In the genomic region with DNA sequence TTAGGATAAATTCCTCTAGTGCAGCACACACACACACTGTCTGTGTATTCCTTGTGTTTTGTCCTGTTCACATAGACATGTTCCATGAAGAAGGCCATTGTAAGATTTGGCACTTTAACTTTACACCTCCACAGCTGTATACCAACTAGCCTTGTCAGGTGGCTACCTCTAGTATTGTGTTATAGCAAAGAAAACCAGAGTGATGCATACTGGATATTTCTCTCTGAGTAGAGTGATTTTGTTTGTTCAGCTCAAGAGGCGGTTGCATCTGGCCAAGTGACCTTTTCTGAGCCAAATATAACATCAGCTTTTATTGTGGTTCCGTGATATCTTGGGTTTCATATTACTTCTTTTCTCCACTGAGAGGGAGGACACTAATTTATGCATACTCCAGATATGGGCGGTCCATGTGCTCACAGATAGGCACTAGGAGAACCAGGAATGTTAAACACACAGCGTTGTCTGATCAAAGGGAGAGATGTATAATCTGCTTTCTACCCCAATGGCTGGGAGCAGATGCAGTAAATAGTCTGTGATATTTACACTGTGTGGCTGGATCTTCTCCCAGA, we compare ENCODE assay signal across 35 mouse cellular contexts. TPM values are rescaled to one million over a fixed set of nuclear protein-coding genes. Genes with fewer than 3 reads are reported as not detected.
DNase-seq lines count a peak whose midpoint lies in the region; ATAC-seq and TF ChIP-seq lines count a peak whose summit lies in the region.
"Had no signal": no experiment of that assay in that cellular context is flagged by ENCODE, and none has a peak within 500 bp of the region (broad histone marks: within the 10 kb centered on the region; RNA-seq: fewer than 3 reads in every experiment).

No protein-coding gene starts in this region.

- H3K4me1 ChIP-seq in heart, embryonic 12.5 days (replicated peaks): no peaks in the 10 kb centered on the region
- no peaks in the 10 kb centered on the region for H3K4me1 ChIP-seq in kidney, embryonic 16.5 days (ENCODE audit: insufficient read depth, low read length)
- no peaks in the 10 kb centered on the region for H3K4me1 ChIP-seq in kidney, adult 2 months (ENCODE audit: control insufficient read depth, insufficient read depth, low read length)
- no peaks in the 10 kb centered on the region for H3K4me1 ChIP-seq in lung, embryonic 16.5 days (replicated peaks; ENCODE audit: control insufficient read depth, insufficient read depth, low read length)
- H3K4me1 ChIP-seq in lung, adult 2 months (ENCODE audit: control insufficient read depth, insufficient read depth, low read length): no peaks in the 10 kb centered on the region
- H3K4me1 ChIP-seq: embryonic facial prominence, embryonic 15.5 days; forebrain, embryonic 12.5 days; heart, embryonic 10.5 days; liver, embryonic 12.5 days; megakaryocyte, embryonic 14.5 days; midbrain, embryonic 13.5 days; neural tube, embryonic 15.5 days had no signal

- ATAC-seq in heart, embryonic 12.5 days (ENCODE audit: insufficient number of reproducible peaks, low FRiP score): no peak
- ATAC-seq in kidney, embryonic 16.5 days (ENCODE audit: low FRiP score, low TSS enrichment): peak; percentile 73; the same call in 1 of the 2 replicates
- ATAC-seq in lung, embryonic 16.5 days (ENCODE audit: low read depth): peak; percentile 52
- ATAC-seq: liver, embryonic 12.5 days; liver, postnatal 0 days; midbrain, embryonic 13.5 days; Patski had no signal

- no peaks in the 10 kb centered on the region for H3K27me3 ChIP-seq in heart, embryonic 12.5 days (replicated peaks)
- H3K27me3 ChIP-seq in kidney, embryonic 16.5 days (ENCODE audit: insufficient read depth, low read length): no peaks in the 10 kb centered on the region
- H3K27me3 ChIP-seq in kidney, adult 2 months (replicated peaks; ENCODE audit: control insufficient read depth, insufficient read depth, low read length): no peaks in the 10 kb centered on the region
- no peaks in the 10 kb centered on the region for H3K27me3 ChIP-seq in lung, embryonic 16.5 days (ENCODE audit: control insufficient read depth, insufficient read depth, low read depth, low read length)
- H3K27me3 ChIP-seq: embryonic facial prominence, embryonic 15.5 days; forebrain, embryonic 12.5 days; liver, embryonic 12.5 days; megakaryocyte, embryonic 14.5 days; midbrain, embryonic 13.5 days; neural tube, embryonic 15.5 days had no signal

- TF ChIP-seq POLR2A in kidney, adult 2 months (IDR thresholded peaks at IDR 0.05; ENCODE audit: low read depth, low read length): no peak
- no peak for TF ChIP-seq POLR2A in lung, adult 2 months (IDR thresholded peaks at IDR 0.05; ENCODE audit: borderline replicate concordance, extremely low read depth, low read depth, low read length)

- DNase-seq in heart, adult 11 months: peak; percentile 24
- DNase-seq in kidney, adult 2 months: no peak
- no peak for DNase-seq in lung, adult 2 months
- no peak for DNase-seq in adrenal gland, adult (ENCODE audit: inconsistent age in 2 of 2, low spot score in 1 of 2)
- DNase-seq: adrenal gland, postnatal 25 days; cerebellum, adult 18-20 months; cerebellum, postnatal 10 days; gastrocnemius, postnatal 14 days; kidney, adult 18-20 months; layer of hippocampus, postnatal 36 days; left cerebral cortex, postnatal 4 days; liver, postnatal 0 days; retina, postnatal 1 day; right cerebral cortex, postnatal 14 days; thymus, postnatal 4 days had no signal

- WGBS in heart, embryonic 12.5 days: 47% methylated on average over 4 of the region's 4 CpGs
- WGBS in kidney, embryonic 16.5 days: 42% methylated on average over 4 of the region's 4 CpGs
- WGBS in kidney, adult 2 months: 38% methylated on average over 4 of the region's 4 CpGs
- WGBS in lung, embryonic 16.5 days: 19% methylated on average over 4 of the region's 4 CpGs
- 25% methylated on average over 4 of the region's 4 CpGs for WGBS in lung, adult 2 months

- H3K9ac ChIP-seq in heart, embryonic 12.5 days: no peak overlapping the region
- no peak overlapping the region for H3K9ac ChIP-seq in kidney, embryonic 16.5 days (replicated peaks; ENCODE audit: low read length)
- H3K9ac ChIP-seq in lung, embryonic 16.5 days (ENCODE audit: low read length): no peak overlapping the region
- H3K9ac ChIP-seq: embryonic facial prominence, embryonic 15.5 days; forebrain, embryonic 12.5 days; hindbrain, embryonic 14.5 days; liver, embryonic 12.5 days; liver, postnatal 0 days; midbrain, embryonic 13.5 days; neural tube, embryonic 15.5 days had no signal

- no peak overlapping the region for H3K4me3 ChIP-seq in heart, embryonic 12.5 days
- no peak overlapping the region for H3K4me3 ChIP-seq in kidney, embryonic 16.5 days (ENCODE audit: low read length)
- no peak overlapping the region for H3K4me3 ChIP-seq in kidney, adult 2 months (ENCODE audit: insufficient read depth, low read depth, low read length)
- H3K4me3 ChIP-seq in lung, embryonic 16.5 days (ENCODE audit: low read length): no peak overlapping the region
- no peak overlapping the region for H3K4me3 ChIP-seq in lung, adult 2 months (replicated peaks; ENCODE audit: extremely low read depth, low read depth, low read length)
- H3K4me3 ChIP-seq: embryonic facial prominence, embryonic 15.5 days; forebrain, embryonic 12.5 days; heart, embryonic 10.5 days; liver, embryonic 12.5 days; megakaryocyte, embryonic 14.5 days; midbrain, embryonic 13.5 days; neural tube, embryonic 15.5 days had no signal

- H3K9me3 ChIP-seq in heart, embryonic 12.5 days (replicated peaks): 0 out of 2 replicates have a peak, but pooled peaks cover 4% of the 10 kb centered on the region
- H3K9me3 ChIP-seq in kidney, embryonic 16.5 days (ENCODE audit: low read length): no peaks in the 10 kb centered on the region
- 0 out of 2 replicates have a peak, but pooled peaks cover 3% of the 10 kb centered on the region for H3K9me3 ChIP-seq in lung, embryonic 16.5 days (ENCODE audit: control insufficient read depth, low read length)
- H3K9me3 ChIP-seq: embryonic facial prominence, embryonic 15.5 days; forebrain, embryonic 12.5 days; heart, embryonic 10.5 days; liver, embryonic 12.5 days; megakaryocyte, embryonic 14.5 days; midbrain, embryonic 13.5 days; neural tube, embryonic 15.5 days had no signal

- H3K36me3 ChIP-seq in heart, embryonic 12.5 days: no peaks in the 10 kb centered on the region
- H3K36me3 ChIP-seq in kidney, embryonic 16.5 days (ENCODE audit: insufficient read depth, low read length): no peaks in the 10 kb centered on the region
- no peaks in the 10 kb centered on the region for H3K36me3 ChIP-seq in kidney, adult 2 months (ENCODE audit: control insufficient read depth, insufficient read depth, low read length)
- no peaks in the 10 kb centered on the region for H3K36me3 ChIP-seq in lung, embryonic 16.5 days (ENCODE audit: control insufficient read depth, insufficient read depth, low read length)
- H3K36me3 ChIP-seq: embryonic facial prominence, embryonic 15.5 days; forebrain, embryonic 12.5 days; heart, embryonic 10.5 days; liver, embryonic 12.5 days; midbrain, embryonic 13.5 days; neural tube, embryonic 15.5 days had no signal

- H3K4me2 ChIP-seq in heart, embryonic 12.5 days: no peak overlapping the region
- no peak overlapping the region for H3K4me2 ChIP-seq in kidney, embryonic 16.5 days (replicated peaks; ENCODE audit: low read depth, low read length)
- H3K4me2 ChIP-seq in lung, embryonic 16.5 days (ENCODE audit: low read depth, low read length): no peak overlapping the region
- H3K4me2 ChIP-seq: embryonic facial prominence, embryonic 15.5 days; forebrain, embryonic 12.5 days; hindbrain, embryonic 14.5 days; liver, embryonic 12.5 days; midbrain, embryonic 13.5 days; neural tube, embryonic 15.5 days had no signal

- TF ChIP-seq CTCF in kidney, adult 2 months (conservative IDR thresholded peaks at IDR 0.05; ENCODE audit: insufficient read depth, insufficient read length, low read depth, low read length): no peak
- no peak for TF ChIP-seq CTCF in lung, adult 2 months (IDR thresholded peaks at IDR 0.05; ENCODE audit: insufficient read depth, low read length)

- no peak overlapping the region for H3K27ac ChIP-seq in heart, embryonic 12.5 days (ENCODE audit: poor library complexity, severe bottlenecking)
- H3K27ac ChIP-seq in kidney, embryonic 16.5 days (ENCODE audit: low read length): no peak overlapping the region
- H3K27ac ChIP-seq in kidney, adult 2 months (ENCODE audit: insufficient read depth, low read depth, low read length): no peak overlapping the region
- H3K27ac ChIP-seq in lung, embryonic 16.5 days (ENCODE audit: low read length): no peak overlapping the region
- H3K27ac ChIP-seq: embryonic facial prominence, embryonic 15.5 days; forebrain, embryonic 12.5 days; heart, embryonic 10.5 days; hindbrain, embryonic 14.5 days; liver, embryonic 12.5 days; midbrain, embryonic 13.5 days; neural tube, embryonic 15.5 days had no signal

RNA-seq across cellular contexts. Expression of gene Tcaf3, which starts 13.5 kb away (rescaled TPM):
- polyA plus RNA-seq in heart, embryonic 12.5 days (2016; fragmentation: Nextera tagmentation; extraction: Ambion mirVana): not detected in 2 replicates
- polyA plus RNA-seq in kidney, embryonic 16.5 days (2015; fragmentation: Nextera tagmentation; extraction: Ambion mirVana): not detected in 2 replicates
- not detected in 2 replicates for polyA plus RNA-seq in kidney, adult 2 months (2012; rRNA removed)
- polyA plus RNA-seq in lung, embryonic 16.5 days (2015; fragmentation: Nextera tagmentation; extraction: Ambion mirVana): not detected in 2 replicates
- polyA plus RNA-seq in lung, adult 2 months (2012; rRNA removed): not detected in 2 replicates
- polyA plus RNA-seq: brain, embryonic 14.5 days; forebrain, embryonic 12.5 days; heart, embryonic 10.5 days; heart, embryonic 16.5 days; large intestine, adult 2 months; limb, embryonic 14.5 days; liver, embryonic 12.5 days; liver, postnatal 0 days; midbrain, embryonic 13.5 days; neural tube, embryonic 15.5 days; Patski; small intestine, adult 2 months; stomach, embryonic 14.5 days; testis, adult 2 months; thymus, postnatal 0 days had no signal

RNA-seq across cellular contexts. Expression of gene Tcaf2, which starts 34.0 kb away (rescaled TPM):
- polyA plus RNA-seq in heart, embryonic 12.5 days (2016; fragmentation: Nextera tagmentation; extraction: Ambion mirVana): 3.0 and 3.1 TPM in 2 replicates
- 6.1 and 7.0 TPM in 2 replicates for polyA plus RNA-seq in kidney, embryonic 16.5 days (2015; fragmentation: Nextera tagmentation; extraction: Ambion mirVana)
- 1.2 and 1.4 TPM in 2 replicates for polyA plus RNA-seq in kidney, adult 2 months (2012; rRNA removed)
- polyA plus RNA-seq in lung, embryonic 16.5 days (2015; fragmentation: Nextera tagmentation; extraction: Ambion mirVana): 9.1 and 9.7 TPM in 2 replicates
- polyA plus RNA-seq in lung, adult 2 months (2012; rRNA removed): 1.3 and 3.7 TPM in 2 replicates
